Mouse (Mus musculus) heart, adult 9 months (tissue): Measurements from ENCODE around the gene Nccrp1.
"Not testable (repeated sequence)": the region's sequence is repeated elsewhere in the genome, so short reads cannot be mapped to it uniquely, and the experiment has no call there.

Experiments used
- DNase-seq, 2 experiments: peaks; one replicate each; pipeline ENCODE4 v3.0.0; 2022; ENCODE audit warnings: low spot score in 2 of 2

Gene Nccrp1

DNA sequence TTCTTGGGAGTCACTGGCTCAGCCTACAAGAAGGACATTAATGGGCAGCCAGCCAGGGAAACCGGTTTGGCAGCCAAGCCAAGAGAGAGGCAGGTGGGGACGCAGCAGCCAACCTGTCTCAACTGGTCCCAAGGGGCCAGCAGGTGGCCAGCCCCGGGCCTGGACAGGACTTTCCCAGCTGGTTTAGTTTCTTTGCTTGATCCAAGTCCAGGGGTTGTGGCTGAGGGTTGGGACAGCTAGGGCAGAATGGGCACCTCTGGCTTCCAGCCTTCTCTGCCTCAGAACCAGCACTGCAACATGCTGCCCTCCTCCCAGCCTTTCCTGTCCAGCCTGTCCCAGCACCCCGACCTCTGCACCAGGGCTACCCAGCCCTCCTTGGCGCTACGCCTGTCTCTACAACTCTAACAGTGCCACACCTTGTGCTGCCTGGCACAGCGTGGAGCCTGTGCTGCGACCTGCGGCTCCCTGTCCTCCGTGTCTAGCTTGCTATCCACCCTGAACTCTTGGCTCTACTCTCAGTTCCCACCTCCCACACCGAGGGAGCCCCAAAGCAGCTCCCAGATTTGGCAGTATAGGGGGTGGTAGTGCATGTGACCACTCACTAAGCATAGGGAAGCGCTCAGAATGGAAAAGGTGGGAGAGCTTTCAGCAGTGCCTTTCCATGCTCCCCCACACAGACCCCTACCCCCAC lies 23.4 kb upstream of the Nccrp1 start:
- DNase-seq, result peak in 1 of 2 experiments; percentile 29

DNA sequence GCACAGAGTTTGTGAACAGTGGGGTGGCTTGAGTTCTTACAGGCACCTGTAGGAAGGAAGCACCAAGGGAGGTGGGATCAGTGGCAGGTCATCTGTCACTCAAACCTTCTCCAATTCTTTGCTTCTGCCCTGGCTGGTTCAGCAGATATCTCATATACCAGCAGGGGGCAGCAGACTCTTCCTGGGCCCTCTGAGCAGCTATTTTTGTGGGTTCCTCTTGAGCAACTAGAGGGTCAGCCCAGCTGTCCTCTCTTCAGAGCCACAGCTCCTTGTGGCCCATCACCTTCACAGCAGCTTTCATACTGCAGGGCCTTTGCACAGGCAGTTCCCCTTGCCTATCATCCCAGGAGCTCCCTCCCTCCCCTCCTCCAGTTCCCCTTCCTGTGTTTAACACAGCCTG lies 21.2 kb upstream of the Nccrp1 start:
- peak in 1 of 2 experiments; percentile 64 for DNase-seq

- DNase-seq, result no peak
Observed at GRCm38 (mm10) chr7:28567539-28567938, 20.5 kb upstream of the Nccrp1 start.

DNA sequence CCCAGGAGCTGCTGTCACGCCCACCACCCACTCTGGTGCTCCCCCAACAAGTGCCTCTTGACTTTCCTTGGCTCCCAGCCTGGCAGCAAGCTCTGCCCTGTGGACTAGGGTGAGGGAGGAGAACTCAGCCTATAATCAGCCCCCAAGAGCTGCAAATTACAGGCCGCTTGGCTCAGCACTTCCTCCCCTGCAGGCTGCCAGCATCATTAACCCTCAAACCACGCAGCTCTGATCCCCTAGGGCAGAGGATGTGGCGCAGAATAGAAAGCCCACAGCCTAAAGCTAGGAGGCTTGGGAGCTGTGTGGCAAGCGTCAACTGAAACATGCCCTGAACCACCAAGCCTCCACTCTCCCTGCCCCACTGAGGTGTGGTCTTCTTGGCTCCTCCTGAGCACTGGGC lies 18.4 kb upstream of the Nccrp1 start:
- DNase-seq, result no peak

- DNase-seq, result no peak
Observed at GRCm38 (mm10) chr7:28562951-28563350, 15.9 kb upstream of the Nccrp1 start.

- DNase-seq, result no peak
Observed at GRCm38 (mm10) chr7:28562371-28562770, 15.3 kb upstream of the Nccrp1 start.

DNA sequence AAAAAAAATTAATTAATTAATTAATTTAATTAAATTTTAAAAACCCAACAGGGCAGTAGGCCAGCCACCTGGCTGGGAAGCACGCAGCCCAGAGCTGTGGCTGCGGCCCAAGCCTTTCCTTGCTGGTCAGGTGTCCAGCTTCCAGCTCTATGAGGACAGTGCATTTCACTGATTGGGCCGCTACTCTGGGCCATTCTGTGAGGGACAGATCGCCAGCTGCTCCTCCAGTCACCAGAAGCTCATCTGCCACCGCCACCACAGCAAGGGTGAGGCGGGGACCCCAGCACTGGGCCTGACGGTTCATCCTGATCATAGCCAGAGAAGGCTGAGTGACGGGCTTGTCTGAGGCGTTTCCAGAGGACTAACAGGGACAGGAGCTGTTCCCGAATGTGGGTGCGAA lies 14.9 kb upstream of the Nccrp1 start:
- no peak for DNase-seq

DNA sequence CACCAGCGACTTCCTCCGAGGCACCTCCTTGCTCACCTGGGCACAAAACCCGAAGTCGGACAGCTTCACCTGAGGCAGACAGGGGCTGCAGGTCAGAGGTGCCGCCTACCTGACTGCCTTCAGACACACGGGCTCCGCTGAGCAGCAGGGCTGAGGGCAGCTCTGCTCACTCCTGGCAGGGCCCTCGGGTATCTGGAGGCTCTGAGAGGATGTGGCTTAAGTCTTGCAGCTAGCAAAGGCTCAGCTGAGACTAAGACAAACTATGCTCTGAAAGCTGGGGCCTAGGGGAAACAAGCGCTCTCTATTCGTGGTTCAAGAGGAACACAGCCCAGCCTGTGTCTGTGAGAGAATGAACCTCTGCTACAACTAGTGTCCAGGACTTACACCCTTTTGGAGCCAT lies 13.8 kb upstream of the Nccrp1 start:
- DNase-seq, result no peak

GRCm38 (mm10) chr7:28558486-28558885 lies 11.4 kb upstream of the Nccrp1 start:
- peak; percentile 61 to 64 for DNase-seq

DNA sequence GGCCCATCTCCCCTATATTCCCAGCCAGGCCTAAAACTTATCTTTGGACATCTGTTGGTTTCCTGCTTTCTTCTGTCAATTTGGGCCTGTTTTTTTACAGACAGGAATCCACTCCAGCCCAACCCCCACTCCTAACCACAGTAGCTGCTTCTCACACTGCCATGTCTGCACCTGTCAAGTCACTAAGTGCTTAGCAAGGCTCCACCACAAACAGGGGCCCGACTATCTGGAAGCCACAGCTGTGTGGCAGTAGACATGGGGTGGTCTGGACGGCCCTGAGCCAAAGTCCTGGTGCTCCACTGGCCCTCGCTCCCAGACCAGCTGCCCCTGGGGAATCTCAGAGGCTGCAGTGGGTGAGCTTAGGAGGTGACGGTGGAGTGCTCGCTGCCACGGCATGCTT lies 10.7 kb upstream of the Nccrp1 start:
- DNase-seq, result no peak

DNA sequence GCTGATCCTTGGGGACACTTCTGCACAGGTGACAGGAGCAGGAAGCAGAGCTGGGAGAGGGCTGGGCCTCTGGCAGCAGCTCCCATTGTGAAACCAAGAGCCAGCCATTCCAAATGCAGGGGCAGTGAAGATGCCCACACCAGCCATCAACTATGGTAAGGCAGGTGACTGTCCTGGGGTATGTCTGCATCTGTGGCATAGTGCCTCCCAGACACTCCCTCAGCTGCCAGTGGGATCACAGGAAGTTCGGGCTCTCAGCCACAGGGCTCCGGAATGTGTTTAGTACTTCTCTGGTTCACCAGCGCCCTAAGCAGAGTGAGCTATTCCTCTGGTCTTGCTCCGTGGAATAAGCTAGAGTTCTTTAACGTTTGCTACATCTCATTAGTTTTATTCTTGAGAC lies 10.0 kb upstream of the Nccrp1 start:
- no peak for DNase-seq

DNA sequence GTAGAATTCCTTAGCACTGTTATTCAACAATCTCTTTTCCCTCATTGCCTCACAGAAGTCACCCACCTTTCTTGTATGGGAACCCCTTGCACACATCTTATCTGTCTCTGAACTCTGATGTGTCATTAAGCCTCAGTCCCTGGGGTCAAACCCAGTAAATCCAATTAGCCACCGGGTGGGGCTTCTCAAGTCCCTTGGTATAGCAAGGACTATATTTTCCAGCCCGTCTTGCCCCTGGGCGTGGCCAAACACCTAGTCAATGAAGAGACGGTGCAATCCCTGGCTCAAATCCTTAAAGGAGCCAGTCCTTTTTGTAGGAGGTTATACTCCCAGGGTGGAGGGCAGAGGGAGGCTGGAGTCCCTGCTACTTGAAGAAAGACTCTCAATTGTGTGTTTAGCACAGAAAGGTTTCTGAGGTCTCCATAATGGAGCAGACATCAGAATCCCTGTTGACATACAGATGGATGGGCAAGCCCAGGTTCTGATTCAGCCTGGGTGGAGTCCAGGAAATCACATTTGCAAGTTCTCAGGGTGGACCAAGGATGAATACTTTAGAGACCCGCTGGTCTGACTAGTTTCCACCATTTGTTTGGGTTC lies 9.0 kb upstream of the Nccrp1 start:
- no peak for DNase-seq

GRCm38 (mm10) chr7:28553076-28553475 lies 6.0 kb upstream of the Nccrp1 start:
- DNase-seq, result no peak

DNA sequence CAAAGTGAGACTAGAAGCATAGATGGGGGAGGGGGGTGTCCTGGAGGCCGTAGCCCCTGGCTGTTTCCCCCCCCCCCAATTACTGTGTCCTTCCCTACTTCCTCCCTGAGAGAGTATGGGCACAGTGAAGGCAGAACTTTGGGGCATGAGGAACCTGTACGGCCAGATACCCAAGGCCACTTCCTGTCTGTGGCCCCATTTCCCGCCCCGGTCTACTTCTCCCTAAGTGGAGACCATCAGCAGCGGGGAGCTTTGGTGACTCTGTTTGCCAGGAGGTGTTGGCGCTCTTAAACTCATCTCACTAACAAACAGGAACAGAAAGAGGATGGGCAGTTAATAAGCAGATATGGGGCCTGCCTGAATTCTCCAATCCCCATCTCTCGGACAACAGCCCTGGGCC lies 574 bp upstream of the Nccrp1 start:
- no peak for DNase-seq

DNA sequence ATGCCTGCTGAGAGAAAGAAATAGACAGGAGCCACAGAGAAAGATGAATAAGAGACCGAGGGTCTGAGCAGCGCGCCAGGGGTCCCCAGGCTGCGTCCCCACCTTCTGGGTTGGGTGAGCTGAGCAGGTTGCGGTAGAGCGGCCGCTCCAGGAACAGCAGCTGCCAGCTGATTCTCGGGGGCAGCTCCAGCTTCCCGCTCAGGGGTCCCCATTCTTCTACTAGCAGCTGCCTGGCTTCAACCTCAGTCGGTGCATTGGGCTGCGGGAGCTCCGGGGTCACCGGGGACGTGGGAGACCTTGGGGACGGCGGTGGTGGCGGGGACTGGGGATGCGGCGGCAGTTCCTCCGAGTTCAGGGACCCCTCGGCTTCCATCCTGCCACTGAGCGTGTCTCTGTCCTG lies 405 bp downstream of the Nccrp1 start:
- no peak for DNase-seq

DNA sequence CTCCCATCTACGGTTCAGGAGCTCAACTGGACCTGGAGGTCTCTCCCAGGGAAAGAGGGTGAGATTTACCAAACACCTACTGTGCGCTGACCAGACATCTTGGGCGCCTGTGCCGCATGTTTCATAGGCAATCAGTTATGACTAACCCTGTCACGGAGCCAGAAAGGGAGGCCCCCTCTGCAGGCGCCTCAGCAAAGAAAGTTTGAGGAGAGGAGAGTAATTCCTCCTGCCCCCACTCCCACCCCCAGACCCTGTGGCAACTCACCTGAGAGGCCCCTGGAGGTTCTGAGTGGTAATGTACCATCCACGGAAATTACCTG lies 1.2 kb downstream of the Nccrp1 start:
- DNase-seq, result no peak

DNA sequence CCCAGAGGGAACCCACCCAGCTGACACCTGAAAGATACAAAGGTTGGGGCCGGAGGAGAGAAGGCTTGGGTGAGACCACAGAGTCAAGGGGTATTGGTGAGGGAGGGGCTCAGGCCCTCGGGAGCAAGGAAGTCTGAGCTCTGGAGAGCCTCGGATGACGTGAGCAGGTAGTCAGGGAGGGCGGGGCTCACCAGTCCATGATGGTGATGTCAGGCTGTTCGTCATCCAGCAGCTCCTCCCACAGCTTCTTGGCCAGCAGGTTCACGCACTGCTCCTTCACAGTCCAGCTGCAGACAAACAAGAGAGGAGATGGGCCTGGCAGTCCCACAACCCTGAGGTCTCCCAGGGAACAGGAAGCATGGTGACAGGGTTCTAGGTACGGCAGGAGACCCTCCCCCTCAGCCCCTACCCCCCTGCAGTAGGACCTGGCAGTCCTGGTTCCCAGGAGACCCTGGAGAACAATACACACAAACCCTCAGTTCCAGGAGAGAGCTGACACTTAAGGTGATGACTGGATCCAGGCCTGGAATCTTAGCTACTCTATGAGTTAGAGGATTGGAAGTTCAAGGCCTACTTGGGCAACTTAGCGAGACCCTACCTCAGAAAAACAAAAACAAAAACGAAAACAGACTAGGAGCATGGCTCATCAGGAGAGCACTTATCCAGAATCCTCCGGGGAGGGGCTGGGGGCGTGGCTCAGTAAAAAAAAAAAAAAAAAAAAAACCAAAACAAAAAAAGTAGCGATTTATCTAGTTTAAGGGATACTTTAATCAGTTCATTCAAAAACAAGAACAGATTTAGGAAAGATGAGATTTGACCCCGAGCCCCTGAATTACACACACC lies 1.8 kb downstream of the Nccrp1 start:
- DNase-seq, result no peak

GRCm38 (mm10) chr7:28544051-28544601 lies 2.9 kb downstream of the Nccrp1 start:
- no peak for DNase-seq

DNA sequence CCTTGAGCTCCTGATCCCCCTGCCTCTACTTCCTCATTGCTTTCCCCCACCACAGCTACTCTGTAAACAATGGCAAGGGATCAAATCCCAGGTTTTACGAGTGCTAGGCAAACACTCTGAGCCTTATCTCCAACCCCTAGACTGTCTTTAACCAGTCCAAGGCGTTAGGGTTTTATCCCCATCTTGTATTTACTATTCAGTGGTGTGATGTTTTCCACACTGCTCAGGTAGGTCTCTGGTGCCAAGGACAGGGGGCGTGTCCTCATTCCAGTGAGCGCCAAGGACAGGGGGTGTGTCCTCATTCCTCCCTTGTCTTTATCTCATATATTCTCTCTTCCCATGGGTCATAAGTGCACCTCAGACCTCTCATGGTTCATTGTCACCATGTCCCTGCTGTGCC lies 6.5 kb downstream of the Nccrp1 start, which contains the start of gene Sycn:
Gene Sycn, plus strand, starts transcription at position 360 of the 400 bp plus-strand sequence.
- no peak for DNase-seq

GRCm38 (mm10) chr7:28538886-28539285 lies 8.2 kb downstream of the Nccrp1 start:
- DNase-seq, result not testable (repeated sequence)

DNA sequence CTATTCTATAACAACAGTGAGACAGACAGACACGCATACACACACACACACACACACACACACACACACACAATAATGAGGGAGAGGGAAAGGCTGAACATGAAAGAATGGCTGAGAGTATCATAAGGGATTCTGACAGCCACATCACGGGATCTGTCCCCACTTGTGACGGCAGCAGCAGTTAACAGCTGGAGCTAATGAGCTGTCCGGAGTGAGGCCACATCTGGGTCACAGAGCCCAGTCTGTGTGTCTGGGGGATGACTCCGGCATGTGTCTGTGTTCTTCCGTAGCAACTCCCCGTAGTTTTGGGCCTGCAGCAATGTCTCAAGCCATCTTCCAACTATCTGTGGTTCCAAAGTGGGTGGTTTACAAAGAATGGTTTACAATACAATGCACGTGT lies 15.0 kb downstream of the Nccrp1 start:
- DNase-seq, result no peak

DNA sequence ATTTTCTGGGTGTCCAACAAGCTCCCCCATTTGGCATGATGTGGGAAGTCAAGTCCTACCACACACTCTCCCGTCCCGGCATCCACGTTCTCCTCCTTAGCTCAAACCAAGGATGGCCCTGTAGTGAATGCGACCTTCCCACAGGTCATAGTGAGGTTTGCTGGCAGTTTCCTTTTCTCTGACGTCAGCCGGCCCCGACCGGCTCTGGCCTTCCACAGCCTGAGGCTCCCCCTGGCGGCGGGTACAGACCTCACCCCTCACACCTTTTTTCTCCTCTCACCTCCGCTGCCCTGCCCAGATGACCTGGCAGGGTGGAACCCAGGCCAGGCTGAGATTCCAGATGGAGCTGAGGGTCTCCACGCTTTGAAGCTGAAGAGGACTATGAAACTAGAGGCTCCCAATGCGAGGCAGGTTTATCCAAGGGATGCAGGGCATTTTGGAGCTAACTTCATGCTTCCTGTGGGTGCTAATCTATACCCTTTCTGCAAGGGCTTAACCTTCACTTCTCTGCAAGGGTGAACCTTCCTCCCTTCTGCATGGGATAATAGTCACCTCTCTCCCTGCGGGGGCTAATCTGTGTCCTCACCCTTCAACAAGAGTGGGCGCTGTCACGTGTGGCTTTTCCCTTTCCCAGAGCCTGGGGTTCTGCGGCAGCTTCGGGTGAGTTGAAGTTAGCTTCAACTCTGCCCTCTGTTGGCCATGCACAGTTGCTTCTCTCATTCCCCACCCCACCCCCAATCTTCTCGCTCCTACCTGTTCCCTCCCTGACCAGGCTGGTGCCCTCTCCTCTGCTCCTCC lies 18.9 kb downstream of the Nccrp1 start:
- peak; percentile 60 to 61 for DNase-seq
